Mouse (Mus musculus): Measurements from ENCODE around the gene Tyrobp. TPM values are rescaled to one million over a fixed set of nuclear protein-coding genes. Genes with fewer than 3 reads are reported as not detected.

The Tyrobp gene
- 665 and 703 TPM in 2 replicates for total RNA-seq (2014; fragmentation: Nextera tagmentation)
- 270 and 287 TPM in 2 replicates for total RNA-seq (2017)

DNA sequence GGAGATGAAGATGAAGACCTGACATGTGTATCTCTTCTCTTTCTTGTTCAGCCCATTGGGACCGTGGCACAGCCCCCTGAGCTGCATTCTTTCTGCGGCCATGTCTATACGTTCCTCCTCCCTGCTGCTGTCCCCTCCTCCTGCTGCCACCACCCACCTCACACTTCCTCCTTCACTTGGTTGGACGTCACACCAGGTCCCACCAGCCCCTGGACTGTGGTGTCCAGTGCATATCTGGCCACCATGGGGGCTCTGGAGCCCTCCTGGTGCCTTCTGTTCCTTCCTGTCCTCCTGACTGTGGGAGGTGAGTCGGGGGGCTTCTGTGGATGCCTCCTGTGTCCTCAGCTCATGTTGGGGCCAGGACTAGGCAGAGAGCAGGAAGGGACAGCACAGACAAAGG is at the start of gene Tyrobp:
Gene Tyrobp, plus strand, starts transcription at position 165 of the 400 bp plus-strand sequence.
- peak; percentile 54 for ATAC-seq (replicated peaks; ENCODE audit: poor library complexity, severe bottlenecking)

DNA sequence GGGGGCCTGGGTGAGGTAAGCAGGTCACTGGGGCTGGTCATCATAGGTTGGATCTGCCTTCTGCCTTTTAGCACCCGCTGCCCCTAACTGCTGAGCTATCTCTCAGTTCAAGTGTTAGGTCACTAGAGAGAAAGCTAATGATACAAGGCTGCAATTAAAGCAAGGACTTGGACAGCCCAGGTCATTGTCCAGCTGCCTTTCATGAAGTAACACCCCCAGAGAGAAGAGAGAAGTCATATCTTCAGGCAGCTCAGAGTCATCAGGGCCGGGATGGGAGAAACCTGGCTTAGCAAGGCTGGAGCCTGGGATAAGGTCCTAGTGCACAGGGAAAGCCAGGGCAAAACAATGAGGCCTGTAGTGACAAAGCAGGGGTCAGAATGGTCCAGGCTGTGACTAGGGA is 46.1 kb upstream of the Tyrobp start:
- ATAC-seq (replicated peaks; ENCODE audit: poor library complexity, severe bottlenecking): no peak

DNA sequence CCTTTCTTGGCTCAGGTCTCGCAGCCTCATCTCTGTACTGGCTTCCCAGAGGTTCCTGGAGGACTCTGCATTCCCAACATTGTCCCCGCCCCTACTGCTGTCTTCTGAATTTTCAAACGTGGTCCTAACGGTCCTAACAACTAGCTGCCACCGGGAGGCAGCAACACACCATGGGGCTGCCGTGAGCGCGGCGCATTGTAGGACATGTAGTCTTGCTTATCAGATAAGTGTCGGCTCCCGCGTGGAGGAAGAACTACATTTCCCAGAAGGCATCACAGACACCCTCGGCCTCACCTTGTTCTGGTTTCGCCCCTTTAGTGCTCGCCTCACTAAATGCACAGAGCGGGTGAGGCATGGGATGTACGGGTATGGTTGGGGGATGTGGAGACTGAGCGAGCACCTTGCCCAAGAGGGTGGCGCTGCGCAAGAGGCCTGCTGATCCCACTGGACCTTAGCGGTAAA is 40.0 kb upstream of the Tyrobp start:
- peak; percentile 100 for ATAC-seq (replicated peaks; ENCODE audit: poor library complexity, severe bottlenecking)

DNA sequence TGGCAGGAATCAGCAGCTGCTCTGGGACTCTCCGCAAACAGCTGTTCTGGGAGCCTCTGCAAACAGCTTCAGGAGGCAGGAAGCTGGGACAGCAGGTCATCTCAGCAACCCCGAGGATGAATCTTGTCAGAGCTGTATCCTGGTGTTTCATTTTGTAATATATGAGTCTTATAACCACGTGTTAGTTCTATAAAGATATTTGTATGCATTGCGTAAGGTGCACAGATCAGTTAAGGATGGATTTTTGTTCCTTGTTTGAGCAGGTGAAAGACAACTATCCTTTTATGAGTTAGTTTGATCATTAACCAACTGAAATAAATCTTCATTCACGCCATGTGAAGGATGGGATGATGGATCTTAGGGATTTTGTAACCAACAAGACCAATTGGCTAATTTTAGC is 33.5 kb upstream of the Tyrobp start:
- no peak for ATAC-seq (replicated peaks; ENCODE audit: poor library complexity, severe bottlenecking)

DNA sequence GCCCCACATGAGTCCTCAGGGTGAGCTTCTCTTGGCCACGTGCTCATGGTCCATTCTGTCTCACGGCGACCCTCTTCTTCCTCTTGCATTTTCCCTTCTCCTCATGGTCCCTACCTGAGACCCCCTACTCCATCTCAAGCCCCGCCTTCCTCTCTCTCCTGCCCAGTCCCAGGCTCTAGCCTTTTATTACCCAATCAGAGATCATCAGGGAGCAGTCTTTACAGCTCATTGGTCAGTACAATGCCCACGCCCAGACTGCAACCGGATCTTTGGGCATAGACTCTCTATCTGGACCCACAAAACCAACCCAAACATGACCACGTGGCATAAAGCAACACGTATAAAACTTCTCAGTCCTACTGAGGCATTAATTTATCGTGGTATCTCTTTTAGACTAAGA is 29.5 kb upstream of the Tyrobp start:
- ATAC-seq (replicated peaks; ENCODE audit: poor library complexity, severe bottlenecking): no peak

DNA sequence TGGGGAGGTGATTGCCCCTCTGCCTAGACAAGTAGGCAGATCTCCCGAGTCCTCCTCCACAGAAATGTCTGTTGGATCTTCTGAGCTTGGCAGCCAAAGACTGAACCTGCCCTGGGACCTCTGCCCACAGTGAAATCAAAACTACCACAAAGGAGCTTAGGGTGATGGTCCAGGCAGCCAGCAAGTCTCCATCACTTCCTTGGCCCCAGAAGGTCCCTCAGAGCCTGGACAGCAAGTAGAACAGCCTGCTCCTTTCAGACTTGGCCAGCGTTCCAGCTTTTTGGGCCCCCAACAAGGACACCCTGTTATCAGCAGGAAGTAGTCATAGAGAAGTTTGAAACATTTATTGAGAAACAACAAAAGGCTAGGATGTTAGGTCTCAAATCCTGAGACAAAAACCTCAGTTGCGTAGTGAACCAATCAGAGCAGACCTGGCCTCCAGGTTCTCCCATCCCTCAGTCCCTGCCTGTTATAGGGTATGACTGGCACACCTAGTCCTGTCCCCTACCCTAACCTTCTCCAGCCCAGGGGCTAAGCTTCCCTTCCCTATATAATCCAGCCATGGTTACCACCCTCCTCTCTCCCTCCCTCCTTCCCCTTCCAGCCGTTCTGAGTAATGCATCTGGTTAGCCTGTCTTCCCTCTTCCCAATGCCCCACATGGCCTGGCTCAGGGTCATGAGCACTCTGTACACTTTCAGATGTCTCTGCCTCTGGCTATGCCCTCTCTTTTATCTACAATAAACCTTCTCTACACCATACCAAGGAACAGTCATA is 20.6 kb upstream of the Tyrobp start:
- ATAC-seq (replicated peaks; ENCODE audit: poor library complexity, severe bottlenecking): peak; percentile 21; the same call in 1 of the 2 replicates

DNA sequence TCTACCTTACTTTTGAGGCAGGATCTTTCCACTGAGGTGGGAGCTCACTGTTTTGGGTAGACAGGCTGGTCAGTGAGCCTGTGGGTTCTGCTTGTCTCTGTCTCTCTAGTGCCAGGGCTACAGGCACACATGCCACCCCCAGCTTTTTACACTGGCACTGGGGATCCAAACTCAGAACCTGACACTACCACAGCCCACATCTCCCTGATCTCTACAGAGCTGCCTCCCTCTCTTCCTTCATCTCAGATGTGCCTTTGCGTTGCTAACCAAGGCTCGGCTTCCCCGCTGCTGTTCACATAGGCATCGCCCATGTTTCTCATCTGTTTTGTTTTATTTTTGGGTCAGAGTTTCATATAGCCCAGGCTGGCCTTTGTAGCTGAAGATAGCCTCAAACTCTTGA is 19.9 kb upstream of the Tyrobp start:
- no peak for ATAC-seq (replicated peaks; ENCODE audit: poor library complexity, severe bottlenecking)

DNA sequence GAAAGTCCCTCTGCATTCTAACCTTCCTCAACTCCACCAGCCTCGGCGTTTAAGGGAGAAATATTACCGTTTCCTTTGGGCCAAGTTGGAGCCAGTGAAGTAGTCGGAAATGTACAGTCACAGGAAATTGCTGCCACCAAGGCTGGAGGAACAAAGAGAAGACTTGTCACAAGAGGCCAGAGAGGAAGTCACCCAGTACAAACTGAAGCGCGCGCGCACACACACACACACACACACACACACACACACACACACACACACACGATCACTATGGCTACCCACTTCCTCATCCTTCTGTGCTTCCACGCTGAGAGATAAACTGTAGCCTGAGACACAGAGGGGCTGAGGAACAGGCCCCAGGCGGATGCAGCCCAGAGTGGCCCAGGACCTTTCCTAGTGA is 19.2 kb upstream of the Tyrobp start:
- peak; percentile 93 for ATAC-seq (replicated peaks; ENCODE audit: poor library complexity, severe bottlenecking)

DNA sequence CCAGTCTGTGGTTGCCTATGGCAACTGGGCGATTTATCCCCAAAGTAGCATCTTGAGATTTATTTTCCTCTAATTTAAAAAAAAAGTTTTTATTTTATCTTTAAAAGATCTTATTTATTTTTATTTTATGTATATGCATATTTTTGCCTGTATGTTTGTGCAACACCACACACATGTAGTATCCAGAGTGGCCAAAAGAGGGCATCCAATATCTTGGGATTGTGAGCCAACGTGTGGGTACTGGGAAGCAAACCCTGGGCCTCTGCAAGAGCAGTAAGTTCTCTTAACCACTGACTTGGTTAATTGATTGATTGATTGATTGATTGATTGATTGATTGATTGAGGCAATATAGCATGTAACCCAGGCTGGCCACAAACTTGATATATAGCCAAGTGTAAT is 18.7 kb upstream of the Tyrobp start:
- 0 out of 2 replicates have a peak, but pooled peaks have one; percentile 31 for ATAC-seq (replicated peaks; ENCODE audit: poor library complexity, severe bottlenecking)

DNA sequence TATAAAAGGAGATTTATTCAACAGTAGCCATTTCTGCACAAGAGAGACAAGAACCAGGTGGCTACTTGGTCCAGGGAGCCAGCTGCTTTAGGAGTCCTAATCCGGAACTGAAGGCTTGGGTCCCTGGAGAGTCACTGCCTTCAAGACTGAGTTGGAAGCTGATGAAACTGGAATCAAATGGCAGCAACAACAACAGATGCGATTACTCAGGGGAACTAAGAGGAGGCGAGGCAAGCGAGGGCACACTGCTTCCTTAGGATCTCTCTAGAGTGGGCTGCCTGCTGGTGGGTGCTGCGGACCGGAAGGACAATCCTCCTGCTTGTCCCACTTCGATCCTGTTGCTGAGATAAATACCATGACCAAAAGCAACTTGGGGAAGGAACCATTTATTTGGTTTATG is 13.9 kb upstream of the Tyrobp start:
- ATAC-seq (replicated peaks; ENCODE audit: poor library complexity, severe bottlenecking): no peak

DNA sequence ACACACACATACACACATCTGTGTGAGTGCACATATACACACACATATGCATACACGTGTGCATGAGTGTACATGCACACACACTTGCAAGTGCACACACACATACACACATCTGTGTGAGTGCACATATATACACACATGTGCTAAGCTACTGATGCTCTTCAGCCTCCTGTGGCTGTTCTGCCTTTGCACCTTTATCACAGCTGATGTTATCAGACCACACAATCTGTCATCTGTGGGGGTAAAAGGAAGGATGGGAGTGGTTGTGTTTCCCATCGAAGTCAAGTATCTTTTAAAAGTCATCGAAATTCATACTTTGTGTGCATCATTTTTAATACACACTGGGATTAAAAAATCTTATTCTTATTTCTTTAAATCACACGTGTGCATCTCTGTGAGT is 11.2 kb upstream of the Tyrobp start:
- no peak for ATAC-seq (replicated peaks; ENCODE audit: poor library complexity, severe bottlenecking)

DNA sequence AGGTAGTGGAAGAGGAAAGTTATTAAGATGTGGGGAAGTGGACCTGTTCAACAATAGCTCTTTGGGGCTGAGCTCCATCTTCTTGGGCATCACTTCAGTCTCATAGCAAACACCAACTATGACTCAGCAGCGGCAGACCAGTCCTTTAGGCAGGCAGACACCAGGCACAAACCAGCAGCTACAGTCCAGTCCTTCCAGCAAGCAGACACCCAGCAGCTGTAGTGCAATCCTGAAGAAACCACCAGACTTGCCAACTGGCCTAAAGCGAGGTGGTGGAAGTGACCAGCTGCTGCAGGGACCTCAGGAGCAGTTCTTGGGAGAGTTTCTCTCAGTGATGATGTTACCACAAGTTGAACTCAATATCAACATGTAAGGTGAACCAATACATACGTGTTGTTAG is 4.9 kb upstream of the Tyrobp start:
- ATAC-seq (replicated peaks; ENCODE audit: poor library complexity, severe bottlenecking): no peak

DNA sequence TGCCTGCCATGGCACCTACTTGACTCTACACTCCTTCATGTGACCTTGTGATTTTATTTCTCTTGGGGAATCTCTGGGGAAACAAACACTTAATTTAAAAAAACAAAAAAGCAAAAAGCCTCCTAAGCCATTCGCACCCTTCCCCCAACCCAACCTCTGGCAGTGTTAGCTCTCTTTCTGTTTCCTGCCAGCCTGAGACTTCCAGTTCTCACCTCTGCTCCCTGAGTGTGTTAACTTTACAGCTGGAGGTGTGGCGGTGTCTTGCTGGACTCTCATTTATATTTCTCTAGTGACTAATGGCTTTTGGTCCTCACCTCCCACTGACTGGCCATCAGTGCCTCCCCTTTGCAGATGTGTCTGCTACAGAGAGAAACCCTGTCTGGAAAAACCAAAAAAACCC is 3.8 kb upstream of the Tyrobp start:
- ATAC-seq (replicated peaks; ENCODE audit: poor library complexity, severe bottlenecking): no peak

DNA sequence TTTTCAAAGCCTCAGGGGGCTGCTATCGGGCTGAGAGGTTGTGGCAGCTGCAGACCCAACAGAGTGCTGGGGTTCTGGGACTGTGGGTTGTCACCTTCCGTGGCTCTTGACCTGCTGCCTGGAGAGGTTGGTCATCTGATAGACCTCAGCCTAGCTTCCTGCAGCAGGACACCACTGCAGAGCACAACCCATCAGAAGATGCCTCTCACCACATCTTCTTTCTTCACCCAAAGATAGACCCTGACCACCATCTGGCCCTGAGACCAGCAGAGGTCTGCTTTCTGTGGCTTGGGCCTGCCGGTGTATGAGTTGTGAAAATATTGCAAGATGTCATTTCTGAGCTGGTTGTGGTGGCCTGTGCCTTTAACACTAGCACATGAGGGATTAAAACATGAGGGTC is 2.5 kb upstream of the Tyrobp start:
- peak; percentile 49 for ATAC-seq (replicated peaks; ENCODE audit: poor library complexity, severe bottlenecking)

DNA sequence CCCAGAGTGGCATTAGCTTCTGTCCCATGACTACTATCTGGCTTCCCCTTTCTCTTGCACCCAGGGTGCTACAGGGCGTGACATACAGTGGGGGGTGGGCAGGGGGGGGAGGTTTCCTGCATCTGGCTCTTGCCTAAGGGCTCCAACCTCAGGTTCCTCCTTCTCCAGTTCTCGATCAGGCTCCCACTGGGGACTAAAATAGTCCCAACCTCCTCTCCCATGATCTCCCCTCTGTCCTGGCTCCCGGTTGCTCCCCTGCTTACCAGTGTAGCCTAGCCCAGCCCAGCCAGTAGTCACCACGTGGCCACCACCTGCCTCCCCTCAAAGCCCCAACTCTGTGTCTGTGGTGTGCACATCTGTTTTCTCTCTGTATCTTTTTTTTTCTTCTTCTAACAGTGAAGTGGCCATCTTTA is 819 bp upstream of the Tyrobp start:
- peak; percentile 75 for ATAC-seq (replicated peaks; ENCODE audit: poor library complexity, severe bottlenecking)

DNA sequence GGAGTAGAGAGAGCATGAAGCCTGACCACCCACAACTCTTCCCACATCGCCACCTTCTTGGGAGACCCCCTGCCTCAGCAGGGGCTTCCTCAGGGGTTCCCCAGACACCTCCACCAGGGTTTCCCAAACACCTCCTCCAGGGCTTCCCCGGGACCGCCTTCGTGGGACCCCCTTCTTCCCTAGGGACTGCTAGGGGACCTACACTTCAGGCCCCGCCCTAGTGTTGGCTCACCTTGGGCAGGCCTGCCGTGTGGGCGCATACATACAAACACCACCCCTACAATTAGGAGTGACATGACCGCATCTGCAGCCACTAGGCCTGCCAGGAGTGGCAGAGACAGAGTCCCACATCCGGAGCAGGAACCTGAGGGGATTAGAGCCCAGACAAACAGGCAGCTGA is 4.3 kb downstream of the Tyrobp start:
- peak; percentile 28 for ATAC-seq (replicated peaks; ENCODE audit: poor library complexity, severe bottlenecking)

DNA sequence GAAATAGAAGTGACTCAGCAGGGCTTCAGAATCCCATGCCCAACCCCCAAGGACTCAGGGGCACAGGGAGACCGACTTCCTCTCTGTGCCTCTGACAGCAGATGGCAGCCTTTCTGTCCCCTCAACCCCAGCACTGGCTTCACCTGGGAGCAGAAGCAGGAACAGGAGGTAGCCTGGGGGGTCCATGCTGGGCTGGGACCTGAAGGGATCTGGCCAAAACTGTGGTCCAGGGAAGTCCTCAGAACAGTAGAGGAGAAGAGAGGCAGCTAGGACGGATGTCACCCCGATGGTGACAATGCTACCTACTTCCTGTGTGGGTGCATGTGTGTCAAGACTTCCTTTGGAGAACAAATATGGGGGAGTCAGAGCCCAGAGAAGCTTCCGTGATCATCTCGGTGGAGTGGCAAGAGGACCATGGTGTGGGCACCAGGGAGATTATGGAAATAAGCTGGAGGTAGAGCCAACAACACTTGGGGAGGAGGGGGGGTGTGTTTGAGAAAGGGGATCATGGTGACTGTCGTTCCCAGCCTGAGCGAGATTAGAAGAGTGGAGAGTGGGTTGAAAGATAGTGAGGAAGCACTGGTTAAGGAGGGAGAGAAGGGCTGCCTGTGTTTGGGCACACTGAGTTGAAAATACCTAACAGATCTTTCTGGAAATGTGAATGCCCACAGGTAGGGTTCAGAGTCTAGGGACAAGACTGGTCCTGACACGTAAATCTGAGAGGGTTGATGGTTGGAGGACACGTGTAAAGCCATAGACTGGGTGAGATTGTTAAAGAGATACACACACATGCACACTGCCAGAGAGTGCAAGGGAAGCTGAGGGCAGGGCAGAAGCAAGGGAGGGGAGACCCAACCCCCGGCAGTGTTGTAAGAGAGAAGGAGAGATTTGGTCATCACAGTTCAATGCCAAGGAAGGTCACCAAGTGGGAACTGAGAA is 6.3 kb downstream of the Tyrobp start, which contains the start of gene Hcst:
Gene Hcst, minus strand, starts transcription at position 294 of the 939 bp plus-strand sequence.
- peak; percentile 41 for ATAC-seq (replicated peaks; ENCODE audit: poor library complexity, severe bottlenecking)

DNA sequence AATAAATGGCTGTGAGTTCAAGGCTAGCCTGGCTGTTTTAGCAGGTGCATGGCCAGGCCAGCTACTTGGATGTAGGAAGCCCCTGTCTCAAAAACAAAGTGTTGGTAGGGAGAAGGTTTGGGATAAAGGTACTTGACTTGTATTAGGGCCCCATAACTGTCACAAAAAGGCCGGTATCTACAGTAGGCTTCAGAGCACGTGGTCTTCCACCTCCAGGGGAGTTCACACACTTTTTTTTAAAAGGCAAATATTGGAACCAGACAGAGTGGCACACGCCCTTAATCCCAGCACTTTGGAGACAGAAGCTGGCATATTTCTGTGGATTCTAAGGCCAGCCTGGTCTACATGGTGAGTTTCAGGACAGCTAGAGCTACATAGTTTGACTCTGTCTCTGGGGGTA is 7.1 kb downstream of the Tyrobp start:
- ATAC-seq (replicated peaks; ENCODE audit: poor library complexity, severe bottlenecking): no peak

DNA sequence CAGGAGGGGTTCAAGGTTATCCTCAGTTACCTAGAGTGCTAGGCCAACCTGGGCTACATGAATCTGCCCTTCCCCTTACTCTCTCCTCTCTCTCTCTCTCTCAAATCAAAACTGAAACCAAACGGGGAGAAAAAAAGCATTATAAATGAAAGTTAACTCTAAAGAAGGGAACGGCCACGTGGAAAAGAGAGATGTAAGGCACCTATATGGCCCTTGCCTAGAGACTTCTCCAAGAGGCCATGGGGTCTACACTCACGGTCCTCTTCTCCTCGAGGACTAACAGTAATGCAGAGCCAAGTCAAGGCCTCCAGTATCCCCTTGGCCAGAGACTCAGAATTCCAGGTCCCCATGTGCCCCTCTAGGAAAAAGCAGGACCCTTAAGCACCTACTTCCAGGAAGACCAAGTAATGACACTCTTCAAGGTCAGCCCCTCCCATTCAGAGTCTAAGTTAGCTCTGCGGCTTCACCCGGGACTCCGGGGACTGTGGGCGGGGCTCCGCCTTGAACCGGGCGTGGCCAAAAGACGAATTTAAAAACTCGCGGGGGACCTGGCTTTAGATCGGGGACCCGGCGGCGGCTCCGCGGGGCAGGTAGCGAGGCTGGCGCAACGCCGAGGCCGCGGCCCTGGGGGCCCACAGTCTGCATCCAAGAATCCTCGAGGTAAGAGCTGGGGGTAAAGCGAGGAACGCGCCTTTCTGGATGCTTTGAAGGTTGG is 7.8 kb downstream of the Tyrobp start, which contains the start of gene Nfkbid:
Gene Nfkbid, plus strand, starts transcription at position 558 of the 715 bp plus-strand sequence.
- ATAC-seq (replicated peaks; ENCODE audit: poor library complexity, severe bottlenecking): peak; percentile 17

DNA sequence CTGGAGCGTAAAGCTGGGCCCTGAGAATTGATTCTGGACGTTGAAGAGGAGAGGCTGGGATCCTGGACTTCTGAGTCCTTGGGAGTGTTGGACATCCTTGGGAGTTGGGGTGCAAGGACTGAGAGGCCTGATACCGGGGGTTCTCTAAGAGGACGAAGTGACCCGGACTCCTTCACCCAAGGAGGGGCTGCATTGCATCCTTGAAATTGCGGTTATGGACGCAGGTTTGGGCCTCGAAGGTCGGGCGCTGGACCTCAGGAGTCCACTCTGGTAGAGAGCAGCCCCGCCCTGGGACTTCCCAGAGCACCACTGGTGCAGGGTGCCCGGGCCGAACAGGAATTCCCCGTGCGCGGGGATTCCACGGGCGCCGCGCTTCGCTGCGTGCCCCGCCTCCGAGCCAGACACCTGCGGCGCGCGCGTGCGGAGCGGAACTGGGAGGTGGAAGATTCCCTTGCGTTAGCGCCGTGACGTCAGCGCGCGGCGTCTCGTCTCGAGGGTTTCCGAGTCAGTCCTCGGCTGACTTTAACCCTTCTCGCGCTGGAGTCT is 8.4 kb downstream of the Tyrobp start:
- ATAC-seq (replicated peaks; ENCODE audit: poor library complexity, severe bottlenecking): peak; percentile 25

Data from granulocyte monocyte progenitor cell, adult 5-6 weeks (primary cell).